Mouse (Mus musculus) brain, embryonic 14.5 days (tissue): ENCODE results near the gene Kcnab3.

ENCODE experiments used
- CTCF ChIP-seq: fragments of 200-500 bp; IDR thresholded peaks from 2 replicates; pipeline ENCODE4 v1.5.1; 2012; ENCODE audit warnings: inconsistent platforms, mild to moderate bottlenecking, moderate library complexity, borderline replicate concordance; ENCODE audit not compliant: insufficient read depth, insufficient read length; ENCODE audit errors: extremely low read depth
- POLR2A ChIP-seq: fragments of 200-500 bp; IDR thresholded peaks from 2 replicates; pipeline ENCODE4 v1.6.1; 2012; ENCODE audit warnings: mild to moderate bottlenecking, inconsistent platforms, borderline replicate concordance; ENCODE audit not compliant: poor library complexity, insufficient read depth, insufficient read length, severe bottlenecking; ENCODE audit errors: extremely low read depth

DNA sequence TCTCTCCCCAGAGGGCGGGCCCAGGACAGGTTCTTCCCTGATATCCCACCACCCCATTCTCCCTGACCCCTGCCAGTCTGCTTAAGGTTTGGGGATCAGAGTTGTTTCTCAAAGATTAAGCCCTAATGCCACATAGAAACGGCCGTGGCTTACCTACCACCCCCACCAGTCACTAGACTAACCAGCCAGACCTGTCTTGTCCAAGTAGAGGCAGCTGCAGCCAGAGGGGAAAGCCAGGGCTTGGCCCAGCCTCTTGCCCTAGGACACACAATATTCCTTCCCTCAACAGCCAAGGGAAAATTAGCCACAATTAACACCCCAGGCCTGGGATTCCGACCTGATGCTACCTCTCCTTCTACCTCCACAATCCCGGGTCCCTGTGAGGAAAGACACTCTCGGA lies 39.7 kb downstream of the Kcnab3 start:
- TF ChIP-seq POLR2A, result no peak
- TF ChIP-seq CTCF, result no peak
